Mouse (Mus musculus): ENCODE measurements around the gene Dnaaf3.

DNA sequence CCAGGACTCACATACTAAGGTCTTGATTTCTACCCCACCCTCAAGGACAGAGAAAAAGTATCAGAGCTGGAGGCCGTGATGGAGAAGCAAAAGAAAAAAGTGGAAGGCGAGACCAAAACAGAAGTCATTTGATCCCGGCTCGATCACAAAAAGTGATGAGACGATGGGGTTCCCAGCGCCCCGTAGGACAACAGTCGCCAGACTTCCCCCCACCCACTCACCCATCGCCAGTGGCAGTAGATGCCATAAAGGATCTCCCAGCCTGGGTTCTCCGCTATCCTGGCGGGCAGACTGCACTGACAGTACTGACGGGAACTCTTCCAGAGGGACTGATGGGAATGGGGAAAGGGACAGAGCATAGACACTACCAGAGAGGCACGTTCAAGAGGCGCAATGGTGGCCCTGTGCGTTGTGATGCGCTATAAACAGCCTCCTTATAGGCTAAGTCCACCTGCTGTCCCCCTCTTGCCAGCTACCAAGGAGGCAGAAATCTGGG lies 53.4 kb downstream of the Dnaaf3 start:
- TF ChIP-seq POLR2A (IDR thresholded peaks at IDR 0.05; ENCODE audit: control insufficient read depth, low read depth, low read length) (no peak), CTCF (IDR thresholded peaks at IDR 0.05; ENCODE audit: control insufficient read depth, insufficient read depth, insufficient replicate concordance, low read depth, low read length) (no peak)
